Mouse (Mus musculus) MEL (cell line): ENCODE results near the gene Doc2b. TPM values are rescaled to one million over a fixed set of nuclear protein-coding genes. Genes with fewer than 3 reads are reported as not detected.

Experiments used
- DNase-seq: peaks from one replicate; pipeline ENCODE4 v3.0.0; 2011; ENCODE audit warnings: low read depth, low spot score
- H3K27ac ChIP-seq: 2 replicates; pipeline ENCODE4 v1.5.1; 2012; ENCODE audit warnings: low read depth, mild to moderate bottlenecking, control low read depth, low read length, moderate library complexity; ENCODE audit not compliant: control insufficient read depth
- H3K27me3 ChIP-seq, 2 experiments: fragments of 150-350 bp in 1 of 2; sonication (generic) in 1 of 2; 2 replicates each; pipeline ENCODE4 v1.6.1; 2012; ENCODE audit warnings: low read length in 2 of 2, mild to moderate bottlenecking in 2 of 2, improper control_type of control experiment in 1 of 2, moderate library complexity in 1 of 2; ENCODE audit not compliant: insufficient read depth in 2 of 2, control insufficient read depth in 1 of 2
- H3K36me3 ChIP-seq, 2 experiments: 2 replicates each; pipeline ENCODE4 v1.6.1; 2012 to 2014; ENCODE audit warnings: low read length in 2 of 2, improper control_type of control experiment in 1 of 2, inconsistent platforms in 1 of 2, mild to moderate bottlenecking in 1 of 2; ENCODE audit not compliant: insufficient read depth in 2 of 2, control insufficient read depth in 1 of 2
- H3K4me1 ChIP-seq, 2 experiments: fragments of 150-350 bp in 1 of 2; sonication (generic) in 1 of 2; 2 replicates each; pipeline ENCODE4 v1.6.1; 2012; ENCODE audit warnings: low read length in 2 of 2, improper control_type of control experiment in 1 of 2, mild to moderate bottlenecking in 1 of 2; ENCODE audit not compliant: insufficient read depth in 2 of 2, control insufficient read depth in 1 of 2
- H3K4me3 ChIP-seq, 2 experiments: fragments of 150-350 bp in 1 of 2; sonication (generic) in 1 of 2; 2 replicates each; pipeline ENCODE4 v1.5.1; 2012; ENCODE audit warnings: low read depth in 2 of 2, low read length in 2 of 2, mild to moderate bottlenecking in 2 of 2, moderate library complexity in 2 of 2, control low read depth in 1 of 2, improper control_type of control experiment in 1 of 2; ENCODE audit not compliant: control insufficient read depth in 1 of 2, insufficient read depth in 1 of 2
- H3K79me2 ChIP-seq: 2 replicates; pipeline ENCODE4 v1.6.1; 2012; ENCODE audit warnings: mild to moderate bottlenecking, low read length, moderate library complexity; ENCODE audit not compliant: control insufficient read depth, poor library complexity, insufficient read depth
- H3K9ac ChIP-seq: 2 replicates; pipeline ENCODE4 v1.6.1; 2012; ENCODE audit warnings: low read depth, mild to moderate bottlenecking, control low read depth, low read length, moderate library complexity; ENCODE audit not compliant: control insufficient read depth, poor library complexity, severe bottlenecking
- H3K9me3 ChIP-seq: fragments of 150-350 bp; sonication (generic); replicated peaks from 2 replicates; pipeline ENCODE4 v1.6.1; 2012; ENCODE audit warnings: mild to moderate bottlenecking, low read length, improper control_type of control experiment, moderate library complexity; ENCODE audit not compliant: insufficient read depth
- CHD1 ChIP-seq: IDR thresholded peaks from 2 replicates; pipeline ENCODE4 v1.6.1; 2012; ENCODE audit warnings: low read depth, mild to moderate bottlenecking, inconsistent platforms, low read length, improper control_type of control experiment
- CHD2 ChIP-seq: IDR thresholded peaks from 2 replicates; pipeline ENCODE4 v1.6.1; 2011; ENCODE audit warnings: low read length, improper control_type of control experiment
- CTCF ChIP-seq, 3 experiments: IDR thresholded peaks in 2 of 3; conservative IDR thresholded peaks in 1 of 3; 2 replicates each; pipeline ENCODE4 v1.5.1; 2011 to 2012; ENCODE audit warnings: low read length in 3 of 3, low read depth in 2 of 3, mild to moderate bottlenecking in 2 of 3, improper control_type of control experiment in 1 of 3, inconsistent platforms in 1 of 3, mixed read lengths in 1 of 3, moderate library complexity in 1 of 3; ENCODE audit not compliant: control insufficient read depth in 1 of 3, insufficient read depth in 1 of 3, poor library complexity in 1 of 3, severe bottlenecking in 1 of 3
- EP300 ChIP-seq, 2 experiments: IDR thresholded peaks; 2 replicates each; pipeline ENCODE4 v1.6.1; 2011; ENCODE audit warnings: improper control_type of control experiment in 2 of 2, low read length in 2 of 2, low read depth in 1 of 2, mild to moderate bottlenecking in 1 of 2
- GABPA ChIP-seq: IDR thresholded peaks from 2 replicates; pipeline ENCODE4 v1.6.1; 2012; ENCODE audit warnings: low read depth, mild to moderate bottlenecking, inconsistent platforms, low read length, improper control_type of control experiment, moderate library complexity
- GATA1 ChIP-seq: IDR thresholded peaks from 2 replicates; pipeline ENCODE4 v1.6.1; 2011; ENCODE audit warnings: low read depth, low read length, improper control_type of control experiment
- KAT2A ChIP-seq: conservative IDR thresholded peaks from 2 replicates; pipeline ENCODE4 v1.6.1; 2012; ENCODE audit warnings: low read depth, low read length, improper control_type of control experiment, inconsistent platforms
- MAX ChIP-seq: IDR thresholded peaks from 2 replicates; pipeline ENCODE4 v1.6.1; 2011; ENCODE audit warnings: low read length, improper control_type of control experiment
- MYB ChIP-seq: IDR thresholded peaks from 2 replicates; pipeline ENCODE4 v1.6.1; 2011; ENCODE audit warnings: mild to moderate bottlenecking, low read depth, low read length, improper control_type of control experiment
- NELFE ChIP-seq: IDR thresholded peaks from 2 replicates; pipeline ENCODE4 v1.6.1; 2011; ENCODE audit warnings: low read depth, low read length, improper control_type of control experiment
- RCOR1 ChIP-seq: IDR thresholded peaks from 2 replicates; pipeline ENCODE4 v1.6.1; 2012; ENCODE audit warnings: low read depth, mild to moderate bottlenecking, inconsistent platforms, low read length, improper control_type of control experiment
- SMC3 ChIP-seq: IDR thresholded peaks from 2 replicates; pipeline ENCODE4 v1.6.1; 2011; ENCODE audit warnings: low read depth, low read length, improper control_type of control experiment
- TAL1 ChIP-seq: IDR thresholded peaks from 2 replicates; pipeline ENCODE4 v1.6.1; 2012; ENCODE audit warnings: mild to moderate bottlenecking, inconsistent platforms, low read length, moderate library complexity, mixed read lengths
- TBP ChIP-seq: IDR thresholded peaks from 2 replicates; pipeline ENCODE4 v1.8.0; 2011; ENCODE audit warnings: low read depth, low read length, improper control_type of control experiment
- USF2 ChIP-seq, 2 experiments: IDR thresholded peaks; 2 replicates each; pipeline ENCODE4 v1.6.1; 2011 to 2012; ENCODE audit warnings: improper control_type of control experiment in 2 of 2, low read length in 2 of 2, borderline replicate concordance in 1 of 2, inconsistent platforms in 1 of 2, low read depth in 1 of 2, mild to moderate bottlenecking in 1 of 2; ENCODE audit not compliant: insufficient read depth in 1 of 2
- ZNF384 ChIP-seq: IDR thresholded peaks from 2 replicates; pipeline ENCODE4 v1.6.1; 2012; ENCODE audit warnings: low read depth, mild to moderate bottlenecking, inconsistent platforms, low read length, improper control_type of control experiment
- polyA plus RNA-seq, 2 experiments: library from polyadenylated mRNA; stranded (reverse) in 1 of 2; unstranded in 1 of 2; fragments of >175 nt in 1 of 2; fragments of >200 nt in 1 of 2; gene quantifications; 2 replicates each; pipeline versions ENCODE4 v1.2.1 to v1.2.4; 2012; ENCODE audit warnings: low replicate concordance in 2 of 2, low read depth in 1 of 2; ENCODE audit not compliant: insufficient read length in 2 of 2, insufficient read depth in 1 of 2, missing spikeins in 1 of 2
- total RNA-seq: library from RNA; depleted of rRNA; stranded (reverse); fragments of 300-350 nt; gene quantifications from 2 replicates; pipeline ENCODE4 v1.2.3, GENCODE M21; 2012

Gene Doc2b
- total and polyA plus RNA-seq, 3 experiments: not detected

GRCm38 (mm10) chr11:75835587-75836239 lies 39.9 kb upstream of the Doc2b start:
- TF ChIP-seq CTCF (IDR thresholded peaks at IDR 0.05 in 2 of 3, conservative IDR thresholded peaks at IDR 0.05 in 1 of 3; ENCODE audit: control insufficient read depth in 1 of 3, insufficient read depth in 1 of 3, low read depth in 2 of 3, low read length in 3 of 3, poor library complexity in 1 of 3, severe bottlenecking in 1 of 3): no peak
- no peak for TF ChIP-seq NELFE
- TF ChIP-seq TAL1: no peak
- TF ChIP-seq CHD1: no peak
- TF ChIP-seq ZNF384: peak; percentile 98
- no peak for TF ChIP-seq CHD2
- TF ChIP-seq RCOR1: peak; percentile 66; the same call in 1 of the 2 replicates
- TF ChIP-seq GABPA: no peak
- TF ChIP-seq USF2 (IDR thresholded peaks at IDR 0.05; ENCODE audit: borderline replicate concordance in 1 of 2, insufficient read depth in 1 of 2, low read depth in 1 of 2, low read length in 2 of 2): no peak
- peak; percentile 44 to 65; a peak in 1 of 4 replicates for TF ChIP-seq EP300 (IDR thresholded peaks at IDR 0.05; ENCODE audit: low read depth in 1 of 2, low read length in 2 of 2)
- 0 out of 2 replicates have a peak, but pooled peaks have one; percentile 15 for TF ChIP-seq TBP
- TF ChIP-seq GATA1: peak; percentile 54; the same call in 1 of the 2 replicates
- no peak for TF ChIP-seq KAT2A

GRCm38 (mm10) chr11:75833081-75833480 lies 37.2 kb upstream of the Doc2b start:
- no peak overlapping the region for H3K27ac ChIP-seq
- TF ChIP-seq MAX (no peak), EP300 (IDR thresholded peaks at IDR 0.05; ENCODE audit: low read depth in 1 of 2, low read length in 2 of 2) (no peak), TBP (no peak), MYB (no peak), CHD1 (no peak), SMC3 (no peak), RCOR1 (no peak)
- H3K9ac ChIP-seq: no peak overlapping the region
- H3K79me2 ChIP-seq: no peaks in the 10 kb centered on the region
- H3K4me1 ChIP-seq: peaks cover 0 to 15% of the 10 kb centered on the region in 2 experiments; a peak in 2 of 4 replicates
- no peak overlapping the region for H3K4me3 ChIP-seq
- no peaks in the 10 kb centered on the region for H3K9me3 ChIP-seq
- peaks cover 0 to 11% of the 10 kb centered on the region in 2 experiments; a peak in 2 of 4 replicates for H3K36me3 ChIP-seq
- DNase-seq: no peak
- H3K27me3 ChIP-seq: no peaks in the 10 kb centered on the region

More at GRCm38 (mm10) chr11:75835587-75836239, 39.9 kb upstream of the Doc2b start:
- no peak overlapping the region for H3K9ac ChIP-seq
- peaks cover 0 to 11% of the 10 kb centered on the region in 2 experiments; a peak in 2 of 4 replicates for H3K36me3 ChIP-seq
- H3K27me3 ChIP-seq: no peaks in the 10 kb centered on the region
- H3K4me1 ChIP-seq: peaks cover 0 to 15% of the 10 kb centered on the region in 2 experiments; a peak in 2 of 4 replicates
- DNase-seq: peak; percentile 61
- H3K27ac ChIP-seq: peak overlapping the region; percentile 17; the same call in 1 of the 2 replicates
- no peaks in the 10 kb centered on the region for H3K9me3 ChIP-seq
- no peaks in the 10 kb centered on the region for H3K79me2 ChIP-seq
- no peak overlapping the region for H3K4me3 ChIP-seq
